Mouse (Mus musculus) embryo, embryonic 10 days (tissue): ENCODE results near the gene Shq1.

Experiments used
- DNase-seq: peaks from one replicate; pipeline ENCODE4 v3.0.0-alpha.2; 2015; ENCODE audit warnings: low spot score

Gene Shq1

GRCm38 (mm10) chr6:100670880-100671344 lies at the start of gene Shq1:
Gene Shq1 (minus strand): TSS chr6:100671157.
- peak; percentile 92 for DNase-seq

- no peak for DNase-seq
Observed at GRCm38 (mm10) chr6:100720098-100720501, 49.1 kb upstream of the Shq1 start.

GRCm38 (mm10) chr6:100716817-100717216 lies 45.9 kb upstream of the Shq1 start:
- DNase-seq, result no peak

DNA sequence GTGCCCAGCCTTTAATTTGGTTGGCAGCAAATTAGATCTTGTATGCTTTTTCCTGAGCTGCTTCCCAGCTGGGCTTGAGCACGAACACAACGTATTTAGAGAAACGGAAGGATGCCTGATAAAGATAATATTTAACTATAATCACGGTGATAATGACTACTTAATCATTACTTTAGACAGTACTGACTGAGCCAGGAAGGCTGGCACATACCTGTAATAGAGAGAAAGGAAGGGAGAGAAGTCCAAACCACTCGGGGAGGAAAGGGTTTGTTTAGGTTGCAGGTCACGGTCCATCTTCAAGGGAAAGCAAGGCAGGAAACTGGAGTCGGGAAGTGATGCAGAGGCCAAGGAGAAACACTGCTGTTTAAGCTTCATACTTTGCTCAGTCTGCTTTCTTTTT lies 45.2 kb upstream of the Shq1 start:
- DNase-seq, result no peak

DNA sequence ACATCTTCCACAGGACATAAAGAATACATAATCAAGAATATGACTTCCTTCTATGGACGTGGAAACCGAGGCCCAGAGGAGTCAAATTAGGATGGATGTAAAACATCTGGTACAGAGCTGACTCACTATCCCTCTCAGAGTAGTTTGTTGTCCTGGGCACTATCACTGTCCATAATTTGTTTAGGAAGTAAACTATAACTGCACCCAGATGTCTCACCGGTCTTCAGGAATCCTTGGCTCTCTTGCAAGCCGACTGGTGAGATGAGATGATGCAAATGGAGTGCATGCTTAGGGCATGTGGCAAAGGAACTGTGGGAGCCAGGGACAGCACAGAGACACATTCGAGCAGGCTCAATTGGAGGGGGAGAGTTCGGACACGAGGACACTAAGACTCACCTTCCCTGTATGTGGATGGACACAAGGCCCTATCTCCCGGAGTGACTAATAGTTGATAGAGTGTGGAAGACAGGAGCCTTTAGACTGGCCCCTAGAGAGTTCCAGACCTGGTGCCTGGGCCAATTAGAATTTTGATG lies 44.4 kb upstream of the Shq1 start:
- no peak for DNase-seq

DNA sequence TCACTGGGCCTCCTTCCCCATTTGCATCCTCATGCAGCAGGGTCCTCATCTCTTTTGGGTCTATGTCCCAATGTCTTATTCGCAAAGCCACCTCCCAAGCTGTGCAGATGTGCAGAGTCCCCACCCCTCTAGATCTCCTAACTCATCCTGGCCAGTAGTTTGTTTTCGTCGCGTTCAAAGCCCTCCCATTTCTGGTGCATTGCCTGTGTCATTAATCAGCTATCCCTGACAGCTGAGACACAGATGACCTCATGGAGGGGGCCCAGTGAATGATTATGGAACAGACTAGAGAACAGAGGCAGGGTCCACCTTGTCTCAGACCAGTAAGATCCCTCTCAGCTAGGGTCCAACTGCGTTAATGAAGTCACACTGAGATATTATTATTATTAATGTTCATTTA lies 39.9 kb upstream of the Shq1 start:
- DNase-seq, result no peak

DNA sequence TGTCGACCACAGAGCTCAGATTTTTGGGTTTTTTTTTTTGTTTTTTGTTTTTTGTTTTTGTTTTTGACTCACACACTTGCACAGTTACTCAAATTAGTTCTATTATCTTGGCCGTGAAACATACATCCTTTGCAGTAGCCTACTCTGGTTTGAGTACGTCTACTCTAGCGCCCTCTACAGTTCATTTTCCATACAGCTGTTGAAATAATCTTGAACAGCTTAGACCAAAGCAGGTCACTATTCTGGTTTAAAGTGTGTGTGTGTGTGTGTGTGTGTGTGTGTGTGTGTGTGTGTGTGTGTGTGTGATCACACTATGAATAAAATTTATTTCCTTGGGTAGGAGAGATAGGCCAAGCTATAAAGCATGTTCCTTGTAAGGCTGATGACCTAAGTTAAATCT lies 39.2 kb upstream of the Shq1 start:
- DNase-seq, result peak; percentile 35

DNA sequence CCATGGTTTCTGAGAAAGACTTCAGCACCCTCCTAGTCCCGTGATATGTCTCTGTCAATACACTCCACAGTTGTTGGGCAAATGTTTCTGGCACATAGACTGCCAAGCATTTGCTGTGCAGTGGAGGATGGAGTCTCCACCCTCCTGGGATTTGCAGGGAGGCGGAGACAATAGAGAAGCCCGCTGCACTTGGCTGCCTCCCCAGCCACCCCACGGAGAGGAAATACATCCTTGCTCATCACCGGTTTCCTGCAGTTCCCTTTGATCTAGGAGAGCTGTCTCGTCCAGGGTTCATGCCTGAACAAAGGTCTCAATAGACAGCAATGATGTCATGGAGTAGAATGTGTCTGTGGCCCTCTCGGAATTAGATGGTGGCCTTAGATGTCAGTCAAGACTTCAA lies 38.5 kb upstream of the Shq1 start:
- DNase-seq, result peak; percentile 42

DNA sequence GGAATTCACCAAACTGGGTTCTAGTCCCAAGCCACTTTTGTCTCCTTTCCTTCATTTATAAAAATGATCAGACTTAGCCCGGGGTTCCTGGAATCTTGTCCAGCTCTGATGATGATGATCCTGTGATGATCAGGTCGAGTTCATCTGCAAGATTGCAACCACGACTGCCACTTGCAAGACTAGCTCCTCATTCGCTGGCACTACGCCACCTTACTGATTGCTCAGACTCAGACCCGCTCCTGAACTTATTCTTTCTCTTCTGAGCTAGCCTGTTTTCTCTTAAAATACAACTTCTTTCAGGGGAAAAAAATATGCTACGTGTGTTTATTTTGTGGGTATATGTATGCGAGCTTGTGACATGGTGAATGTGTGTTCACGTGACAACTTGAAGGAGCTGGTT lies 38.0 kb upstream of the Shq1 start:
- DNase-seq, result no peak

GRCm38 (mm10) chr6:100708248-100708647 lies 37.3 kb upstream of the Shq1 start:
- DNase-seq, result no peak

- DNase-seq, result no peak
Observed at GRCm38 (mm10) chr6:100707557-100707956, 36.6 kb upstream of the Shq1 start.

GRCm38 (mm10) chr6:100706861-100707260 lies 35.9 kb upstream of the Shq1 start:
- DNase-seq, result no peak

- DNase-seq, result peak; percentile 61
Observed at GRCm38 (mm10) chr6:100705366-100705811, 34.4 kb upstream of the Shq1 start.

GRCm38 (mm10) chr6:100704574-100705365 lies 33.8 kb upstream of the Shq1 start, which contains the start of gene Gxylt2:
Gene Gxylt2 (plus strand): TSS chr6:100704734.
- DNase-seq, result peak; percentile 88

DNA sequence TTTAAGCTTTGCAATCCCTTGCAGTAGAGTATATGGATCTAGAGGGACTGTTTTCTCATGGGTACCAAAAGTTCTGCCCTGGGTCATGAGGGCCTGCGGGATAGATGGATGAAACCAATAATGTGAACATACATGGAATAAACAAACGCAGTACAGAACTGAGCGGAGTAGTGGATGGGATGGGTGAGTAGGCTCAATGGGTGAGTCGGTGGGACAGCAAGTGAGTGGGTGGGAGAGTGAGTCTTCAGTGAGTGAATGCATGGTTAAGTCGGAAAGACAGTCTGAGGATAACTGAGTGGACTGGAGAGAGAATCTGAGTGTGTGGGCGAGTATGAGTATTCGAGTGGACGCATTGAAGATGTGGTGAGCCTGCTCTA lies 33.2 kb upstream of the Shq1 start:
- no peak for DNase-seq

- no peak for DNase-seq
Observed at GRCm38 (mm10) chr6:100700774-100701173, 29.8 kb upstream of the Shq1 start.

GRCm38 (mm10) chr6:100699986-100700385 lies 29.0 kb upstream of the Shq1 start:
- no peak for DNase-seq

- no peak for DNase-seq
Observed at GRCm38 (mm10) chr6:100686341-100686740, 15.4 kb upstream of the Shq1 start.

- no peak for DNase-seq
Observed at GRCm38 (mm10) chr6:100678636-100679035, 7.7 kb upstream of the Shq1 start.

- no peak for DNase-seq
Observed at GRCm38 (mm10) chr6:100676461-100676860, 5.5 kb upstream of the Shq1 start.

GRCm38 (mm10) chr6:100674974-100675373 lies 4.0 kb upstream of the Shq1 start:
- DNase-seq, result peak; percentile 60

- DNase-seq, result no peak
Observed at GRCm38 (mm10) chr6:100671401-100671800, 444 bp upstream of the Shq1 start.

GRCm38 (mm10) chr6:100670370-100670841 lies 551 bp downstream of the Shq1 start:
- DNase-seq, result peak; percentile 66
